Mouse (Mus musculus) forebrain, postnatal 0 days (tissue): ENCODE data around the gene Galnt11. TPM values are rescaled to one million over a fixed set of nuclear protein-coding genes. Genes with fewer than 3 reads are reported as not detected.
"Not testable (repeated sequence)": the region's sequence is repeated elsewhere in the genome, so short reads cannot be mapped to it uniquely, and the experiment has no call there.

Experiments used
- ATAC-seq: fragments of 200-750 bp; cut with Nextera tagmentation; 2 replicates; pipeline ENCODE4 v1.8.0; 2017; ENCODE audit warnings: mild to moderate bottlenecking, moderate library complexity
- DNase-seq: peaks from one replicate; pipeline ENCODE4 v3.0.0-alpha.2; 2015
- H3K27ac ChIP-seq: fragments of 300-500 bp; sonication (generic); 2 replicates; pipeline ENCODE4 v1.5.1; 2014; ENCODE audit warnings: low read depth, mild to moderate bottlenecking, antibody characterized with exemption, low read length, moderate library complexity, mixed read lengths
- H3K27me3 ChIP-seq: fragments of 300-500 bp; sonication (generic); 2 replicates; pipeline ENCODE4 v1.6.1; 2014; ENCODE audit warnings: mild to moderate bottlenecking, low read length, mixed read lengths; ENCODE audit not compliant: insufficient read depth
- H3K36me3 ChIP-seq: fragments of 300-500 bp; sonication (generic); 2 replicates; pipeline ENCODE4 v1.6.1; 2014; ENCODE audit warnings: mild to moderate bottlenecking, moderate library complexity; ENCODE audit not compliant: insufficient read depth
- H3K4me1 ChIP-seq: fragments of 300-500 bp; sonication (generic); 2 replicates; pipeline ENCODE4 v1.6.1; 2014; ENCODE audit warnings: antibody characterized with exemption; ENCODE audit not compliant: insufficient read depth
- H3K4me2 ChIP-seq: fragments of 300-500 bp; sonication (generic); 2 replicates; pipeline ENCODE4 v1.6.1; 2014; ENCODE audit warnings: low read depth, mild to moderate bottlenecking, moderate library complexity
- H3K4me3 ChIP-seq: fragments of 300-500 bp; sonication (generic); 2 replicates; pipeline ENCODE4 v1.5.1; 2014; ENCODE audit warnings: low read depth, low read length, mixed read lengths
- H3K9ac ChIP-seq: fragments of 300-500 bp; sonication (generic); 2 replicates; pipeline ENCODE4 v1.6.1; 2014; ENCODE audit warnings: mild to moderate bottlenecking
- H3K9me3 ChIP-seq: fragments of 300-500 bp; sonication (generic); 2 replicates; pipeline ENCODE4 v1.6.1; 2016; ENCODE audit warnings: low read length
- CTCF ChIP-seq: sonication (generic); IDR thresholded peaks from 2 replicates; pipeline ENCODE4 v1.5.1; 2016; ENCODE audit warnings: antibody characterized with exemption, control low read depth, low read depth
- WGBS: fragments of 180-500 bp; shearing (Covaris S2); extraction: QIAGEN DNeasy Blood & Tissue Kit; methylation state at CpG from one replicate; pipeline ENCODE4 v1.1.7; 2014; 5-methylcytosine and 5-hydroxymethylcytosine counted together
- polyA plus RNA-seq: library from polyadenylated mRNA; unstranded; fragments of >200 nt; fragmentation: Nextera tagmentation; extraction: Ambion mirVana; gene quantifications from 2 replicates; pipeline ENCODE4 v1.2.1, GENCODE M21; 2015
- total RNA-seq: library from RNA; depleted of rRNA; stranded (reverse); fragments of >200 nt; gene quantifications from 2 replicates; pipeline ENCODE4 v1.2.3, GENCODE M21; 2014

Galnt11 gene
- total and polyA plus RNA-seq, 2 experiments from 2014 or later = 43.8 to 57.1 TPM

DNA sequence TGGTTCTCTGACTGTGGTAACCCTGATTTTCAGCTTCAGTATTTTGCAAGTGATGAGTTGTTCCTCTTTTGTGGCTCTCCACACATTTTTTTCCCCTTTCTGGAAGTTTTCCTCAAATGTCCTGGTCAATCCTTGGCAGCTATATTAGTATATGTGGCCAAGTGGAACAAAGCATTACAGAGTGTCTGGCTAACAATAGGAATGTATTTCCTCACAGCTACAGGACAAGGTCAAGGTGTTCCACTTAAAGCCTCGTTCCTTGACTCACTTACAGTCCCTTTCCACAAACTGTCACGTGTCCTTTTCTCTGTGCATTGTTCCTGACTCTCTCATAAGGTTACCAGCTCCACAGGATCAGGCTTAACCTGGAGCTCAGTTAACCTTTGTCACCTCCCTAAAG lies 37.1 kb upstream of the Galnt11 start:
- DNase-seq (no peak), ATAC-seq (no peak)
- Histone ChIP-seq H3K4me3 (no peak overlapping the region), H3K4me1 (no peaks in the 10 kb centered on the region), H3K9me3 (no peaks in the 10 kb centered on the region), H3K4me2 (no peak overlapping the region), H3K9ac (no peak overlapping the region), H3K27ac (no peak overlapping the region), H3K36me3 (no peaks in the 10 kb centered on the region), H3K27me3 (no peaks in the 10 kb centered on the region)
- TF ChIP-seq CTCF = no peak
- WGBS = 50% methylated on average over 2 of the region's 2 CpGs

DNA sequence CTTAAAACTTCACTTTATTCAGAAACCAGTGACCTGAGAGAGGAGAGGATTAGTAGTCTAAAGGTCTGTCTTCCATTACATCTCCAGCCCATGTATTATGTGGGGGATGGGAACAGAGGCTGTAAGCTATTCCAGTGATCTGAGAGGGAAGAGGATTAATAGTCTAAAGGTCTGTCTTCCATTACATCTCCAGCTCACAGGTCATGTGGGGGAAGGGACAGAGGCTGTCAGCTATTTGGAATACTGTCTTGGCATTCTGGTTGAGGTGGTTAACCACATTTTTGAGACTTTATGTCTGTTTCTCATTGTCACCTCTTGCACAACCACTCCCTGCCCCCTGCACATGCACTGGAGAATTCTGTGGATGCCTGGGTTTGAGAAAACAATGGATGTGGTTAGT lies 34.0 kb upstream of the Galnt11 start:
- H3K27ac ChIP-seq = no peak overlapping the region
- no peak for ATAC-seq

DNA sequence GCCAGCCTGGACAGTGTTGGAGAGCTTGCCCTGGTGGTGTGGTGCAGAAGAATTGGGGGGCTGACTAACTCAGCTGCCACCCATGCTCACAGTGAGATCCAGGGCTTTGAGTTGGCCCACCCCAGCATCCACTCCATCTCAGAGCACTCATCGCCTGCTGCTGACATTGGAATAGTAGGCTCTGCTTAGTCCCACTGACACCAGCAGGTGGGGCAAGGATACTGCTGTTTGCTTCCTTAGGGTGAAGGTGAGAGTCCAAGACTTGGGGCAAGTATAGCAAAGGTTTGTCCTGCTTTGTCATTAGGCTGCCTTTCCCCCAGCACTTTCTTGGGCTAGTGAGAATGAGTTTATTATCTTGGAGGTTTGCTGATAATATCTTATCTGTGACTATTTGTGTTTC lies 32.9 kb upstream of the Galnt11 start:
- Histone ChIP-seq H3K4me3 (no peak overlapping the region), H3K9ac (no peak overlapping the region), H3K9me3 (no peaks in the 10 kb centered on the region), H3K27me3 (no peaks in the 10 kb centered on the region), H3K4me2 (no peak overlapping the region), H3K4me1 (no peaks in the 10 kb centered on the region), H3K27ac (no peak overlapping the region), H3K36me3 (no peaks in the 10 kb centered on the region)
- DNase-seq (no peak), ATAC-seq (no peak)
- peak; percentile 44; the same call in 1 of the 2 replicates for TF ChIP-seq CTCF
- 39% methylated on average over 1 of the region's 1 CpGs for WGBS

More for the DNA sequence above, 34.0 kb upstream of the Galnt11 start:
- DNase-seq = no peak
- no peak overlapping the region for H3K9ac ChIP-seq
- no peak overlapping the region for H3K4me2 ChIP-seq
- H3K36me3 ChIP-seq = no peaks in the 10 kb centered on the region
- no peaks in the 10 kb centered on the region for H3K9me3 ChIP-seq
- no peak overlapping the region for H3K4me3 ChIP-seq
- no peaks in the 10 kb centered on the region for H3K27me3 ChIP-seq
- no peaks in the 10 kb centered on the region for H3K4me1 ChIP-seq
- TF ChIP-seq CTCF = no peak

DNA sequence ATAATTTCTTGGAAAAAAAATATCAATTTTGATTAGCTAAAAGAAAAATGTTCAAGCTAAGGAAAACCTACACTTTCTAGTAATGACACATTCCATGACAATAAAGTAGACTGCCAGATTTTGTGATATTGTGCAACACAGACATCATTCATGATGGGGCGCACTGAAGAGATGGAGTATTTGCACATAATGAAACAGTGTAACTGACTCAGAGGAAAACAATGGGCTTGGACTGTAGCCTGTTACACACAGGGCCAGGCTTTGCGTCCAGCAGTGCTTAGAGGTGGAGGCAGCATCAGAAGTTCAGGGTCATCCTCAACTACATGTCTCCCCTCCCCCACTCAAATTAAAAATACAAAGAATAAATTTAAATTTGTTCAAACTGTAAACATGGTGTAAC lies 31.2 kb upstream of the Galnt11 start:
- H3K9ac ChIP-seq = no peak overlapping the region
- H3K36me3 ChIP-seq = no peaks in the 10 kb centered on the region
- ATAC-seq = no peak
- H3K4me2 ChIP-seq = no peak overlapping the region
- H3K27ac ChIP-seq = no peak overlapping the region
- no peak for TF ChIP-seq CTCF
- no peaks in the 10 kb centered on the region for H3K27me3 ChIP-seq
- H3K9me3 ChIP-seq = no peaks in the 10 kb centered on the region
- 80% methylated on average over 2 of the region's 2 CpGs for WGBS
- no peak overlapping the region for H3K4me3 ChIP-seq
- H3K4me1 ChIP-seq = no peaks in the 10 kb centered on the region
- DNase-seq = no peak

DNA sequence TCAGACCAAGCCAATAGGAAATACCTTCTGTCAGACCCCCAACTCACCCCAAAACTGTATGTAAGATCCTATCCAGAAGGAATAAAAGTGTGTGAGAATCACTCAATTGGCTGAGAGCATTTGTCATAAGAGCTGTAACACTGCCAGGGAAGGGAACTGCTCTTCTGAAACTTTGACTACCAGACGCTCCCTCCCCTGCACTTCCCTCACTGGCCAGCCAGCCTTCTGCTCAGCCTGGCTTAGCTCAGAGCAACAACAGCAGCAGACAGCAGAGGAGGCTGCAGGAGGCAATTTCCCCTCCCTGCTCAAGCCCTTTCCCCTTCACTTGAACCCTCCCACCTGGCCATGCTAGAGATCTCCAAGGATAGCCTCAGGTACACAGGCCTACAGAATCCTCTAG lies 9.8 kb upstream of the Galnt11 start:
- Histone ChIP-seq H3K27me3 (no peaks in the 10 kb centered on the region), H3K27ac (no peak overlapping the region), H3K9ac (no peak overlapping the region), H3K4me1 (no peaks in the 10 kb centered on the region), H3K36me3 (no peaks in the 10 kb centered on the region), H3K4me2 (no peak overlapping the region), H3K9me3 (no peaks in the 10 kb centered on the region), H3K4me3 (no peak overlapping the region)
- DNase-seq (no peak), ATAC-seq (no peak)
- WGBS = 65% methylated on average over 1 of the region's 1 CpGs
- no peak for TF ChIP-seq CTCF

DNA sequence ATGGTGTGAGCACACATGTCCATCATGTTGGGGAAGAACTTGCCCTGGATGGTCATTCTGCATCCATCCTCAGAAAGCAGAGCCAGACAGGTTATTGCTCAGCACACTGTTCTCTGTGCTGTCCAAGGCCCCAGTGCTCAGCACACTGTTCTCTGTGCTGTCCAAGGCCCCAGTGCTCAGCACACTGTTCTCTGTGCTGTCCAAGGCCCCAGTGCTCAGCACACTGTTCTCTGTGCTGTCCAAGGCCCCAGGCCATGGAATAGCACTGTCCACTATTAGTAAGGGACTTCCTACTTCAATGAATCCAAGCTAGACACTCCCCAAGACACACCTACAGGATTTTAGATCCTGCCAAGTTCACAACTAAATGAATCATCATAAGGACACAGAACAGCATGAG lies 8.5 kb upstream of the Galnt11 start:
- not testable (repeated sequence) for DNase-seq, H3K4me1 ChIP-seq, H3K36me3 ChIP-seq, H3K27me3 ChIP-seq, ATAC-seq, H3K9me3 ChIP-seq, H3K4me2 ChIP-seq, H3K4me3 ChIP-seq, H3K9ac ChIP-seq, H3K27ac ChIP-seq

DNA sequence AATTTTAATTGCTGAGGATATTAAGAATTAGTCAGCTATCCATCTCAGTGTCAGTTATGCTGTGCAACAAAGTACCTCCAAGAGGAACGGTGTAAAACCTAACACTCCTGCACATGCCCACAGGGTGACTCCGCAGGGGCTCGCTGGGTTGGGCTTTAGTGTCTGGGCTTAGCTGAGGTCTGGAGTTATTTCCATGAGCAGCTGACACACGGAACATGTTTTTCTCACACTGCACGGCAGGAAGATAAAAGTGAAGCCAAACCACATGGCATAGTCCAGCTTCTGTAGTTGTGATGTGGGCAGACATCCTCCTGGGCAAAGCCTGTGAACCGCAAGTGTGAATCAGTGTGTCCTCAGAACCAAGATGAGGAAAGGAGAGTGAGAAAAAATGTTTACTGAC lies 6.7 kb upstream of the Galnt11 start:
- H3K4me3 ChIP-seq = no peak overlapping the region
- no peak for TF ChIP-seq CTCF
- no peak overlapping the region for H3K27ac ChIP-seq
- DNase-seq (no peak), ATAC-seq (no peak)
- no peak overlapping the region for H3K4me2 ChIP-seq
- H3K4me1 ChIP-seq = no peaks in the 10 kb centered on the region
- no peaks in the 10 kb centered on the region for H3K36me3 ChIP-seq
- H3K9me3 ChIP-seq = no peaks in the 10 kb centered on the region
- no peaks in the 10 kb centered on the region for H3K27me3 ChIP-seq
- no peak overlapping the region for H3K9ac ChIP-seq
- WGBS = 83% methylated on average over 6 of the region's 6 CpGs
